In genomic region chr5:38967010-38967409, GRCm38 (mm10) we compare ENCODE assay signal across 13 mouse cellular contexts.
"Had no signal": no experiment of that assay in that cellular context is flagged by ENCODE, and none has a peak within 500 bp of the region (broad histone marks: within the 10 kb centered on the region; RNA-seq: fewer than 3 reads in every experiment).

No protein-coding gene starts in this region.

- H3K4me1 ChIP-seq: liver, embryonic 13.5 days had no signal

- DNase-seq: kidney, adult 11 months; kidney, adult 9 months; kidney, postnatal 14 days; kidney, postnatal 4 days; liver, embryonic 13.5 days; lung, adult 2 months; lung, postnatal 14 days; lung, postnatal 4 days; midbrain, embryonic 14.5 days; right cerebral cortex, postnatal 25 days; spleen, adult 18-20 months; thymus, adult 2 months; thymus, postnatal 25 days had no signal

- H3K27ac ChIP-seq: liver, embryonic 13.5 days had no signal

- H3K4me3 ChIP-seq: liver, embryonic 13.5 days had no signal
